Mouse (Mus musculus) hindbrain, embryonic 16.5 days (tissue): ENCODE data around the gene Memo1. TPM values are rescaled to one million over a fixed set of nuclear protein-coding genes. Genes with fewer than 3 reads are reported as not detected.
A peak's percentile ranks its signal among the peaks of the same experiment; 100 is the strongest.

Experiments used
- ATAC-seq: fragments of 200-750 bp; cut with Nextera tagmentation; 2 replicates; pipeline ENCODE4 v1.8.0; 2017; ENCODE audit warnings: moderate TSS enrichment, moderate library complexity
- H3K27ac ChIP-seq: fragments of 300-500 bp; sonication (generic); 2 replicates; pipeline ENCODE4 v1.5.1; 2014; ENCODE audit warnings: low read depth, mild to moderate bottlenecking, control low read depth, low read length, moderate library complexity
- H3K27me3 ChIP-seq: fragments of 300-500 bp; sonication (generic); replicated peaks from 2 replicates; pipeline ENCODE4 v1.6.1; 2014; ENCODE audit warnings: low read length; ENCODE audit not compliant: control insufficient read depth, insufficient read depth
- H3K36me3 ChIP-seq: fragments of 300-500 bp; sonication (generic); 2 replicates; pipeline ENCODE4 v1.6.1; 2014; ENCODE audit warnings: mild to moderate bottlenecking, low read length, moderate library complexity, mixed read lengths; ENCODE audit not compliant: control insufficient read depth, insufficient read depth
- H3K4me1 ChIP-seq: fragments of 300-500 bp; sonication (generic); 2 replicates; pipeline ENCODE4 v1.6.1; 2014; ENCODE audit warnings: low read depth, low read length; ENCODE audit not compliant: control insufficient read depth, insufficient read depth
- H3K4me2 ChIP-seq: fragments of 300-500 bp; sonication (generic); 2 replicates; pipeline ENCODE4 v1.6.1; 2014; ENCODE audit warnings: mild to moderate bottlenecking, low read length, control low read depth, moderate library complexity
- H3K4me3 ChIP-seq: fragments of 300-500 bp; sonication (generic); 2 replicates; pipeline ENCODE4 v1.5.1; 2014; ENCODE audit warnings: mild to moderate bottlenecking, low read length, control low read depth, moderate library complexity
- H3K9ac ChIP-seq: fragments of 300-500 bp; sonication (generic); 2 replicates; pipeline ENCODE4 v1.6.1; 2014; ENCODE audit warnings: low read depth, mild to moderate bottlenecking, control low read depth, low read length, moderate library complexity
- H3K9me3 ChIP-seq: fragments of 300-500 bp; sonication (generic); 2 replicates; pipeline ENCODE4 v1.6.1; 2014; ENCODE audit warnings: mild to moderate bottlenecking, low read length, moderate library complexity; ENCODE audit not compliant: control insufficient read depth
- whole genome bisulfite sequencing: fragments of 180-500 bp; shearing (Covaris S2); extraction: QIAGEN DNeasy Blood & Tissue Kit; methylation state at CpG from one replicate; pipeline ENCODE4 v1.1.7; 2014; 5-methylcytosine and 5-hydroxymethylcytosine counted together
- polyA plus RNA-seq: library from polyadenylated mRNA; unstranded; fragments of >200 nt; fragmentation: Nextera tagmentation; extraction: Ambion mirVana; gene quantifications from 2 replicates; pipeline ENCODE4 v1.2.1, GENCODE M21; 2015

Gene Memo1
- polyA plus RNA-seq, 1 experiment from 2014 or later: 52.9 TPM

DNA sequence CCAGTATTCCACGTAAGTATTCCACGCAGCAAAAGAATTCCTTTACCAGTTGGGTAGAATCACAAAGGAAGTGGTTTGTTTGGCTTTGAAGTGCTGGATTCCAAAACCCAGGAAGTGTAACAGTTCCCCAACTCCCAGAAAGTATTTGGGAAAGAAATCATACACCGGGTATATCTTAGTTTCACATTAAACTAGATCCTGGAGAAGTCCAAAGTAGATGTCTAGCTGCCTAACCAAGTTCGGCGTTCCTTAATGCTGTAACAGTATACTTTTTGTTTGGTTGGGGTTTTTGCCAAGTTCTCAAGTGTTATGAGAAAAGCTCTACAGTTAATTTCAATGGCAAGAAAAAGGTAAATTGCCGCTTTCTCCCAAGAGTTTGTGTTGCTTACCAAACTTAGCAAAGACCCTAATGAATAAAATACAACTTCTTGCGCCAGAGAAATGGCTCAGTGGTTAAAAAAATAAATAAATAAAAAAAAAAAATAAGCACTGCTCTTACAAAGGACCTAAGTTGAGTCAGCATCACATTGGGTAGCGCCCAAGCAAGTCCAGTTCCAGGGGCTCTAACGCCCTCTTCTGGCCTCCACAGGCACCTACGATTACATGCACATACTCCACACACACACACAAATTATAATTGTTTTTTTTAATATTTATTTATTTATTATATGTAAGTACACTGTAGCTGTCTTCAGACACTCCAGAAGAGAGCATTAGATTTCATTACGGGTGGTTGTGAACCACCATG lies 929 bp upstream of the Memo1 start:
- H3K9ac ChIP-seq: no peak overlapping the region
- peak overlapping the region; percentile 88 for H3K4me3 ChIP-seq
- no peaks in the 10 kb centered on the region for H3K27me3 ChIP-seq
- H3K36me3 ChIP-seq: no peaks in the 10 kb centered on the region; the same call in 1 of the 2 replicates
- WGBS: 49% methylated on average over 11 of the region's 11 CpGs
- no peak overlapping the region for H3K27ac ChIP-seq
- no peaks in the 10 kb centered on the region for H3K9me3 ChIP-seq
- no peak for ATAC-seq
- peaks cover 13% of the 10 kb centered on the region for H3K4me1 ChIP-seq
- peak overlapping the region; percentile 69 for H3K4me2 ChIP-seq

DNA sequence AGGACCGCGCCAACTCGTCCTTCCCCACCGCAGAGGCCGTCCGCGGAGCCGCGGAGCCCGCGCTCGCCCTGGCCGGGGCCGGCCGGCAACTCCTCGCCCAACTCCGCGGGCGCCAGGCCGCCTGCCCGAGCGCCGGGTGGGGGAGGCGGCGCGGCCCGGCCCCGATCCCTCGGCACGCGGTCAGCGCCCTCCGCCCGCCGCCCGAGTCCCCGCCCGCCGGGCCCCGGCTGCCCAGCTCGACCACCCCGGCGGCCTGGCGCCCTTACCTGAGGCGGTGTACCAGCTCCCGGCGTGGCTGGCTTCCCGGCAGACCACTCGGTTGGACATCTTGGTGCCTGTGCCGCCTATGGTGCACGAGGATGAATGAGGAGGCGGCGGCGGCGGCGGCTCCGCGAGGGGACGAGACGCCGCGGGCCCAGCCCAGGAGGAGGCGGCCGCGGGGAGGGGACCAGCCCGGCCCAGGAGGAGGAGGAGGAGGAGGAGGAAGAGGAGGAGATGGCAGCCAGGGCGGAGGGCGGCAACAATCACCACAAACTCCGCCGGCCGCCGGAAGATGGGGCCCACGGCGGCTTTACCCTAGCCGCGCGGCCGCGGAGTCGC lies 795 bp downstream of the Memo1 start:
- Histone ChIP-seq H3K4me2 (peak overlapping the region; percentile 80), H3K9me3 (no peaks in the 10 kb centered on the region), H3K27ac (peak overlapping the region; percentile 96), H3K9ac (peak overlapping the region; percentile 94), H3K36me3 (no peaks in the 10 kb centered on the region; the same call in 1 of the 2 replicates), H3K4me3 (peak overlapping the region; percentile 88), H3K4me1 (peaks cover 17% of the 10 kb centered on the region), H3K27me3 (no peaks in the 10 kb centered on the region)
- under 1% methylated on average over 44 of the region's 80 CpGs for WGBS
- ATAC-seq: peak; percentile 79

DNA sequence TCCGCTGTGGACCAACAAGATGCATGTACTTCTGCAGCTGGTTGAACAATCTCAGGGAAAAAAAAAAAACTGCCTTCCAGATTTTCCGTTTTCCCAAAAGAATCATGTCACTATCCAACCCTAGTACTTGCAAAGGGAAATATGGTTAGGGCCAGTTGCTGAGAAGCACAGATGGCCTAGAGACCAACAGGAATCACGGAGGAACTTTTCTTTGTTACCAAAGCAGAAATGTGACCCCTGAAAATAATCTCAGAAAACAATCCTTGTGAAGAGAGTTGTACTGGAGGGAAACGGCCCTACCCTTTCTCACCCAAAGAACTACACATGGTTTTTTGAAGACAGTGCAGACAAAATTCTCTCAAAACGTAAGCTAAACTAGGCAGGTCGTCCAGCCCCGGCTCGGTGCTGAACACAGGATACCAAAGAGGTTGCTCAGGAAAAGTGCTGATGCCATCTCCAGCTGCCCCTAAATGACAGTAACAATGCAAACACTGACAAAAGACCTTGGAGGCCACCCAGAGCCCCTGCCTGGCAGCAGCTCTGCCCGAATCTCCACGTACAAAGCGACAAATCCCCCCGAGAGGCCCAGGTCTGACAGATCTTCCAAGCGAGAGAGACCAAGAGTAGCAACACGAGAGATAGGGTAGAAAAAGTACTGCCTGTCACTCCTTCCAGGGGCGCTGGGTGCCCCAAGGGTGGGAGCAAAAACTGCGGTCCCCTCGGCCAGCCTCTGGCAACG lies 1.5 kb downstream of the Memo1 start:
- under 1% methylated on average over 17 of the region's 18 CpGs for WGBS
- peak overlapping the region; percentile 96 for H3K27ac ChIP-seq

GRCm38 (mm10) chr17:74291640-74292361 lies 3.5 kb downstream of the Memo1 start:
- Histone ChIP-seq H3K4me3 (no peak overlapping the region), H3K9ac (no peak overlapping the region), H3K9me3 (no peaks in the 10 kb centered on the region), H3K4me1 (peaks cover 17% of the 10 kb centered on the region), H3K36me3 (0 out of 2 replicates have a peak, but pooled peaks cover 4% of the 10 kb centered on the region), H3K27ac (no peak overlapping the region), H3K4me2 (no peak overlapping the region), H3K27me3 (no peaks in the 10 kb centered on the region)
- 85% methylated on average over 4 of the region's 4 CpGs for WGBS
- ATAC-seq: no peak

More for the DNA sequence above, 1.5 kb downstream of the Memo1 start:
- Histone ChIP-seq H3K36me3 (0 out of 2 replicates have a peak, but pooled peaks cover 1% of the 10 kb centered on the region), H3K4me3 (peak overlapping the region; percentile 88), H3K27me3 (no peaks in the 10 kb centered on the region), H3K9me3 (no peaks in the 10 kb centered on the region), H3K9ac (peak overlapping the region; percentile 94), H3K4me2 (peak overlapping the region; percentile 80), H3K4me1 (peaks cover 17% of the 10 kb centered on the region)
- peak; percentile 3; the same call in 1 of the 2 replicates for ATAC-seq

- no peak for ATAC-seq
- Histone ChIP-seq H3K9ac (no peak overlapping the region), H3K4me1 (peaks cover 17% of the 10 kb centered on the region), H3K36me3 (0 out of 2 replicates have a peak, but pooled peaks cover 4% of the 10 kb centered on the region), H3K4me3 (no peak overlapping the region), H3K27ac (no peak overlapping the region), H3K4me2 (no peak overlapping the region), H3K27me3 (no peaks in the 10 kb centered on the region), H3K9me3 (no peaks in the 10 kb centered on the region)
These were observed 4.5 kb downstream of the Memo1 start for GRCm38 (mm10) chr17:74290869-74291268.

- no peaks in the 10 kb centered on the region for H3K9me3 ChIP-seq
- H3K4me3 ChIP-seq: no peak overlapping the region
- 83% methylated on average over 3 of the region's 3 CpGs for WGBS
- H3K9ac ChIP-seq: no peak overlapping the region
- no peaks in the 10 kb centered on the region for H3K27me3 ChIP-seq
- 0 out of 2 replicates have a peak, but pooled peaks cover 4% of the 10 kb centered on the region for H3K36me3 ChIP-seq
- H3K27ac ChIP-seq: no peak overlapping the region
- peaks cover 17% of the 10 kb centered on the region for H3K4me1 ChIP-seq
- H3K4me2 ChIP-seq: no peak overlapping the region
- no peak for ATAC-seq
These were observed 5.1 kb downstream of the Memo1 start for GRCm38 (mm10) chr17:74290198-74290597.

- no peak overlapping the region for H3K4me3 ChIP-seq
- 0 out of 2 replicates have a peak, but pooled peaks cover 4% of the 10 kb centered on the region for H3K36me3 ChIP-seq
- no peak overlapping the region for H3K27ac ChIP-seq
- H3K27me3 ChIP-seq: no peaks in the 10 kb centered on the region
- H3K4me2 ChIP-seq: no peak overlapping the region
- ATAC-seq: no peak
- H3K9ac ChIP-seq: no peak overlapping the region
- WGBS: 87% methylated on average over 2 of the region's 2 CpGs
- peaks cover 15% of the 10 kb centered on the region for H3K4me1 ChIP-seq
- H3K9me3 ChIP-seq: no peaks in the 10 kb centered on the region
These were observed 6.7 kb downstream of the Memo1 start for GRCm38 (mm10) chr17:74288626-74289025.

- 82% methylated on average over 4 of the region's 4 CpGs for WGBS
- no peaks in the 10 kb centered on the region for H3K27me3 ChIP-seq
- no peaks in the 10 kb centered on the region for H3K9me3 ChIP-seq
- no peak overlapping the region for H3K9ac ChIP-seq
- no peak overlapping the region for H3K4me2 ChIP-seq
- ATAC-seq: no peak
- H3K4me1 ChIP-seq: peaks cover 3% of the 10 kb centered on the region; the same call in 1 of the 2 replicates
- no peak overlapping the region for H3K4me3 ChIP-seq
- no peak overlapping the region for H3K27ac ChIP-seq
- H3K36me3 ChIP-seq: 0 out of 2 replicates have a peak, but pooled peaks cover 4% of the 10 kb centered on the region
These were observed 9.1 kb downstream of the Memo1 start for GRCm38 (mm10) chr17:74286140-74286730.
